Mouse (Mus musculus): ENCODE data around the gene Zfp335.

Zfp335 gene

GRCm38 (mm10) chr2:164911086-164912048, at the start of gene Zfp335:
Zfp335 (minus strand) TSS chr2:164911757.
- DNase-seq: peak; percentile 96

DNA sequence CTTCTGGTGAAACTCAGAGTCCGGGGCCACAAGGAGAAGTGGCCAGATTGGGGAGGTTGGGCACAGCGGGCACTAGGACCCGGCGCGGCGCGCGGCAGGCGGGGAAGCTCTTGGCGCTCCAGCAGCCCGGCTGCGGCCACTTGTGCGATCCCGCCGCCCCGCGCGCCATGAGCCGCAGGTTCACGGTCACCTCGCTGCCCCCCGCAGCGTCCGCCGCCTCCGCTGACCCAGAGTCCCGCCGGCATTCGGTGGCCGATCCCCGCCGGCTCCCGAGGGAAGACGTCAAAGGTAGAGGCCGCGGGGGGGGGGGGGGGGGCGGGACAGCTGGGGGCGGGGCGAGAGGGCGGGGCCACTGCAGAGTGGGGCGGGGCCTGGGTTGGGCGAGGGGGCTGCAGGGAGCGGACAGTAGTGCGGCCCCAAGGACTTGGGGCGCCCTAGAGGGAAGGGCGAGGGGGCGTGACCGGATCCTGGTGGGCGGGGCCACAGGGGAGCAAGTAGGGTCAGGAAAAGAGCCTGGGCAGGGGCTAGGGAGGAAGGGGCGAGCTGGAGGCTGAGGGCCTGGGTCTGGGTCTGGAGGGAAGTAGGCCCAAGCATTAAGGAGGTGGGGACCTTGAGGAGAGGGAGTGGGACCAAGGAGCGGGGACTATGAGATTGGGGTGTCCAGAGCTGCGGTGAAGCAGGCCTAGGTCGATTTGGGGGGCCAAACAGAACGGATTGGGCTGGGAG, 49.3 kb upstream of the Zfp335 start, which contains the start of gene Slc12a5:
TSS of gene Slc12a5 (plus strand) at position 87 of the 726 bp plus-strand sequence.
- DNase-seq: peak; percentile 77

GRCm38 (mm10) chr2:164957548-164958315, 46.2 kb upstream of the Zfp335 start:
- no peak for DNase-seq

GRCm38 (mm10) chr2:164956195-164956594, 44.6 kb upstream of the Zfp335 start:
- DNase-seq: no peak

GRCm38 (mm10) chr2:164955725-164956124, 44.2 kb upstream of the Zfp335 start:
- DNase-seq: no peak

GRCm38 (mm10) chr2:164953224-164953623, 41.7 kb upstream of the Zfp335 start:
- peak; percentile 91 for DNase-seq

DNA sequence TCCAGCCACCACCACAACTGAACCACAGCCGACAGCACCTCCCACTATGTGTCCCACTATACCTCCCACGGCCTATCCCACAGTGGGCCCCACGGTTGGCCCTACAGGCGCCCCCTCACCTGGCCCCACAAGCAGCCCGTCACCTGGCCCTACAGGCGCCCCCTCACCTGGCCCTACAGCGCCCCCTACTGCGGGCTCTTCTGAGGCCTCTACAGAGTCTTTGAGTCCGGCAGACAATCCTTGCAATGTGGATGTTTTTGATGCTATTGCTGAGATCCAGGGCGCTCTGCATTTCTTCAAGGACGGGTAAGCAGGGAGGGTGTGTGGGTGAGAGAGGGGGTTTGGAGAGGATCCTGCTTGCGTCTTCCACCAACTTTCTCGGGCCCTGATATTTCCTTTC, 40.9 kb upstream of the Zfp335 start:
- no peak for DNase-seq

GRCm38 (mm10) chr2:164951745-164952144, 40.2 kb upstream of the Zfp335 start:
- no peak for DNase-seq

GRCm38 (mm10) chr2:164950501-164950900, 38.9 kb upstream of the Zfp335 start:
- DNase-seq: no peak

DNA sequence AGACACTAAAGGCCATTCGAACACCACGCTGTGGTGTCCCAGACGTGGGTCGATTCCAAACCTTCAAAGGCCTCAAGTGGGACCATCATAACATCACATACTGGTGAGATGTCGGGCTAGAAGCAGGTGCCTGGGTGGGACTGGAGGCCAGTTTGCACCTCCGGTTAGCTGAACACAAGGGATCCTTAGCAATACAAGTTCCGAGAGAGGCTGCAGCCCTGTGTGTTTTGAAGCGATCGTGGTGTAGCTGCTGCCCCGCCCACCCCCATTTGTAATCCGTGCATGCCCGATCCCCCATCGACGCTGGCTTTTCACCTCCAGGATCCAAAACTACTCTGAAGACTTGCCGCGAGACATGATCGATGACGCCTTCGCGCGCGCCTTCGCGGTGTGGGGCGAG, 37.4 kb upstream of the Zfp335 start:
- no peak for DNase-seq

GRCm38 (mm10) chr2:164947930-164948329, 36.4 kb upstream of the Zfp335 start:
- DNase-seq: no peak

DNA sequence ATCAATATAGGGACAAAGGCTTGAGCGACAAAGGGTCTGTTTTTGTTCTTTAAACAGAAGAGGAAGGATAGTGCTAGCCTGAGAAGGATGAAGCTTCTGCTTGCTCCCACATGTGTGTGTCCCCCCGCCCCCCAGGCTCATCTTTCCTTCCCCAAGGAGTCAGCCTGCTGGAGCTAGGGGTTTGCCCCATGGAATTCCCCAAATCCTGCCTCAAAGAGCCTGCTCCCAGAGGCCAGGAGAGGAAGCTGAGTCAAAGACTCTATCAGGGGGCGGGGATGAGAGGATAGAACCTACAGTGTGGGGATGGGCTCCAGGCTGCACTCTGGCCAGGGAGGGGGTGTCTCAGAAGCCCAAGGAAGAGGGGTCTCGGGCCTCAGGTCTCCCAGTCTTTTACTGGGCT, 35.9 kb upstream of the Zfp335 start:
- no peak for DNase-seq

DNA sequence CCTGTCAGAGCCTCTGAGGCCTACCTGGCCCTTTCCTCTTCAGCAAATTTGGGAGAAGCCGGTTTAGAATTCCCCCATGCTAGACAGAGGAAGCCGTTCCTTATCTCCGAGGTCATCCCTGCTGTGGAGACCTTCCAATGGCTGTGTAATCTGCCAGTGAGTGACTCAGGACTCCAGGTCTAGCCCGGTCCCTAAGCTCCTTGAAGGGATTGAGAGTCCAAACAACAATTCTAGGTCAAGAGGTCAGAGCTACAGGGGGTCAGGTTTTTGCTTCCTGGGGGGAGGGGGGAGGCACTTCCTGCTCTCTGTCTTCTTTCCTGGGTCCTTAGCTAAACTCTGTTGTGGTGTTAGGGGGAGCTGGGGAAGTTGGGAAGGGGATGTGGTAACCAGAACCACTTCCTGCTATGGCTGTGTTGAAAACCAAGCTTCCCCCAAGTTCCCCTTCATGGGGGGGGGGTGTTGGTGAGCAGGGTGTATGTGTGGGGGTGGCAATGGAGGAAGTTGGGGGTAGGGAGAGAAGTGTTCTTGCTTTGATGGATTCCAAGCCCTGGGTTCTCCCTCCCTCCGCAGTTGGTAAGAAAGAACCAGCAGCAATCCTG, 31.2 kb upstream of the Zfp335 start:
- DNase-seq: no peak

DNA sequence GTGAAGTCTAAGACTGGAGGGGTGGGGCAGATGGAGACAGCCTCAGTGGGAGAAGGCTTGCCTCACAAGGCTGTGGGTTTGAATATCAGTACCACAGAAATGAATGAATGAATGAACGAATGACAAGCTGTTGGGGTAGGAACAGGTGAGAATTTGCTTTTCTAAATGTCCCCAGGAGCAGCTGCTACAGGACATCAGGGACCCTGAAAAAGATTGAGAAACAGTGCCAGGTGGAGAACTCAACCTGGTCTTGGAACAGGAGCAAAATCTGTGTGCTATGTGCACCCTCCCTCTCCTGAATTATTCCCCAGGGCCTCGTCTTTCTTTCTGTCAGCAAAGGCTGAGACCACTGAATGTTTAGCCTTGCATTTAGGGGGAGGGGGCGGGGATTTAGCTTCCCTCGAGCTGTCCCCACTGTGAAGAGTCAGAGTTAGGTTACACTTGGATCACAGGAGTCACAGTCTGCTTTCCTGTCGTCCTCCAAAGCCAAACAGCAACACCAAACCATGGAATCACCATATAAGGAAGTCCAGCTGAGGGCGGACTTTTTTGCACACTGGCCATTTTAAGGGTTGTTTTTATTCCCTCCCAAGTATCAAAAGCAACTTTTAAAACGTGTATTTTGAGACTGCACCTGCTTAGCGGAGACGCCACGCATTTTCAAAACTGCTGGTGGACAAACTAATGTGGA, 28.7 kb upstream of the Zfp335 start, which contains the start of gene Mmp9:
TSS of gene Mmp9 (plus strand) at position 641 of the 691 bp plus-strand sequence.
- DNase-seq: no peak

DNA sequence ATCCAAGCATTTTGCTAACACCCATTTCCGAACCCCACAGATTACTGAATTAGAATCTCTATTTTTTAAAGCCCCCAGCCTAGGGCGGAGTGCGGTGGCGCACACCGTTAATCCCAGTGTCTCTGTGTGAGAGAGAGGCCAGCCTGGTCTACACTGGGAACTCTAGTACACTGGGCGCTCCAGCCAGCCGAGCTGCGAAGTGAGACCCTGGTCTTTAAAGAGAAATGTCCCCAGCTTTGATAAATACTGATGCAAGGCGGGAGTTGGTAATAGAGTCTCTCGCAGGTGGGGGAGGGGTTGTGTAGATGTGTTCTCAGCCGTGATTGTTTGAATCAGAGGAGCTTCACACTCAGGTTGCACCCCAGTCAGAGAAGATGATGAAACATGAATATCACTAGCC, 27.5 kb upstream of the Zfp335 start:
- peak; percentile 44 for DNase-seq

- peak; percentile 75 for DNase-seq
Observed at GRCm38 (mm10) chr2:164938146-164939091, 26.9 kb upstream of the Zfp335 start.

DNA sequence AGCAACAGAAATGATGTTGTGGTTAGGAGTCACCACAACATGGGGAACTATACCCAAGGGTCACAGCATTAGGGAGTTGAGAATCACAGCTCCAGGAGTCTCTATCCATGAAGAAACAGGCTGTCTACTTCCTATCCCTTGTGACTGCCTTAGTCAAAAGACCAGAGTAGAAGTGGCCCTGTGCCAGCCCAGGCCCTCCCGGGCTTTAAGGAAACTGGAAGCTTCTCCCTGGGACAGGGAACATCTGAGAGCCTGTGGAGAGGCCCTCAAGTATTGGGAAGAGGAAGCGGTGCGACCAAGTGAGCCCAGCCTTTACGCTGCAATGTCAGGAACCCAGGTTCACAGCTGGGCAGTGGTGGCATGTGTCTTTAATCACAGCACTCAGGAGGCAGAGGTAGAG, 24.4 kb upstream of the Zfp335 start:
- no peak for DNase-seq

DNA sequence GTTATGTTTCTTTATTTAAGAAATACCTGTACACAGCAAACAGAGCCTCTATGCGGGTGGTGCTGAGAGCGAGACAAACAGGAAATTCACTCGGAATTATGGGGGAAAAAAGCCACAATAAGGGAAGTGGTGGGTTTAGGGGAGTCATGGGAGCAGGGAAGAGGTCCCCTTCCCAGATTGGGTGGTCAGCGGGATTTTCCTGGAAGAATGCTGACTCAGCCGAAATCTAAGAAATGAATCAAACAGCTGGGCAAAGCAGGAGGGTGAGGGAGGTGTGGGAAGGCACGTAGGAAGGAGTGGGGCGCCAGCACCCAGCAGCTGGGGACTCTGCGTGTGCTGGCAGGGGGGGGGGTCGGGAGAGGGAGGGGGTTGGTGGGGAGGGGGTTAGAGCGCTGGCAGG, 22.0 kb upstream of the Zfp335 start:
- DNase-seq: no peak

DNA sequence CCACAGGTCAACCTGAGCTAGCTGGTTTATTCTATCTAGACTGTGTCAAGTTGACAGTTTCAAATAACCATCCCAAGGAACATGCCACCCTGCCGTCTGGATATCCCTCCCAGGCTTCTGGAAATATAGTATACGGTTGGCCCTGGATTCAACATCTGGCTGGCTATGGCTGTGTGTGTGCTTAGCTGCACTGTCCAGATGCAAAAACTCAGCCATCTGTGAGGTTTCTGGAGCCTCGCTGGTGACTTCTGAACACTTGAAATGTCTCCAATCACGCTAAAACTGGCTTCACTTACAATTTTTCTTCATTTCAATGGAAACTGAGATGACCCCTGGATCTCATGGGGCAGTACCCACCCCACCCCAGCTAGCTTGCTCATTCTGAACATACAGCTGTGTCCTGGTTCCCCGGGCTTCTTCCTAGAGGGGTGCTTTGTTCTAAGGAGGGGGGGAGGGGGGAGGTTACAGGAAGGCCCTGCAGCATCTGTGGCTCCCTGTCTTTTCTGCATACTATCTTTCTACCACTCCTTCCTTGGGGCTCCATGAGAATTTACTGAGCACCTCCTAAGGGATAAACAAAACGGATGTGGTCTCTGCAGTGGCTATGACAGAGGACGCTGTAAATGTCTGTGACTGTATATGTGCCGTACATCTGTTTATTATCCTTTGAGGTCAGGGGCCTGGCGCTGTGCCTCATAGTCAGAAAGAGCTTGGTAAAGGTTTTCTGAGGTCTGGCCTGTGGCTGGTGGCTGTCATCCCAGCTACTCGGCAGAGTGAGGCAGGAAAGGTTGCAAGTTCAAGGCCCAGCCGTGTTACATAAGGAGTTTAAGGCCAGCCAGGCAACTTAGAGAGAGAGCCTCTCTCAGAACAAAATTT, 19.4 kb upstream of the Zfp335 start:
- DNase-seq: no peak

All from cerebellum, adult 8-10 months (tissue).